ENCODE assay signal across 8 mouse cellular contexts in genomic region chr10:82860181-82860928, GRCm38 (mm10). TPM values are rescaled to one million over a fixed set of nuclear protein-coding genes. Genes with fewer than 3 reads are reported as not detected.
DNase-seq lines count a peak whose midpoint lies in the region; ATAC-seq and TF ChIP-seq lines count a peak whose summit lies in the region.

No protein-coding gene starts in this region.

- no peaks in the 10 kb centered on the region for H3K9me3 ChIP-seq in embryonic facial prominence, embryonic 10.5 days
- no peaks in the 10 kb centered on the region for H3K9me3 ChIP-seq in midbrain, postnatal 0 days (ENCODE audit: low read length)

- H3K27ac ChIP-seq in embryonic facial prominence, embryonic 10.5 days (replicated peaks): peak overlapping the region; percentile 98
- peak overlapping the region; percentile 89 for H3K27ac ChIP-seq in midbrain, postnatal 0 days (ENCODE audit: low read depth, low read length)
- H3K27ac ChIP-seq in spleen, adult 2 months (ENCODE audit: insufficient read depth, low read length): peak overlapping the region; percentile 89

- peak overlapping the region; percentile 77 for H3K4me3 ChIP-seq in embryonic facial prominence, embryonic 10.5 days
- H3K4me3 ChIP-seq in midbrain, postnatal 0 days (ENCODE audit: low read depth, low read length): peak overlapping the region; percentile 67
- H3K4me3 ChIP-seq in spleen, adult 2 months (ENCODE audit: extremely low read depth, insufficient read depth, insufficient read length): peak overlapping the region; percentile 67

- H3K9ac ChIP-seq in midbrain, postnatal 0 days (replicated peaks; ENCODE audit: low read length, poor library complexity, severe bottlenecking): peak overlapping the region; percentile 90

- peaks cover 40% of the 10 kb centered on the region for H3K4me1 ChIP-seq in embryonic facial prominence, embryonic 10.5 days
- H3K4me1 ChIP-seq in midbrain, postnatal 0 days (ENCODE audit: insufficient read depth, low read length): peaks cover 6% of the 10 kb centered on the region; the same call in 1 of the 2 replicates
- peaks cover 4% of the 10 kb centered on the region; the same call in 1 of the 2 replicates for H3K4me1 ChIP-seq in spleen, adult 2 months (ENCODE audit: control insufficient read depth, insufficient read depth, insufficient read length)

- H3K4me2 ChIP-seq in midbrain, postnatal 0 days (ENCODE audit: low read depth, low read length, poor library complexity, severe bottlenecking): peak overlapping the region; percentile 83

- TF ChIP-seq CTCF in midbrain, postnatal 0 days (IDR thresholded peaks at IDR 0.05): 0 out of 2 replicates have a peak, but pooled peaks have one; percentile 12
- TF ChIP-seq CTCF in spleen, adult 2 months (IDR thresholded peaks at IDR 0.05; ENCODE audit: extremely low read depth, insufficient read depth, insufficient read length, insufficient replicate concordance): no peak

- WGBS in embryonic facial prominence, embryonic 10.5 days: under 1% methylated on average over 50 of the region's 50 CpGs
- WGBS in midbrain, postnatal 0 days: under 1% methylated on average over 49 of the region's 50 CpGs
- under 1% methylated on average over 50 of the region's 50 CpGs for WGBS in spleen, adult 2 months

- peak; percentile 66 for ATAC-seq in midbrain, postnatal 0 days (ENCODE audit: low FRiP score)

- peak; percentile 88 for DNase-seq in 416B (ENCODE audit: low read depth)
- peak; percentile 85 for DNase-seq in adrenal gland, postnatal 14 days
- peak; percentile 84 for DNase-seq in embryonic facial prominence, embryonic 10.5 days (ENCODE audit: low spot score)
- DNase-seq in heart, adult 18-20 months: peak; percentile 82 to 83
- DNase-seq in kidney, adult 11 months: peak; percentile 84
- DNase-seq in liver: peak; percentile 85
- DNase-seq in midbrain, postnatal 0 days (ENCODE audit: low spot score): peak; percentile 72
- DNase-seq in spleen, adult 2 months (ENCODE audit: low read depth in 1 of 2, low spot score in 2 of 2): peak; percentile 34 to 70

- no peaks in the 10 kb centered on the region for H3K27me3 ChIP-seq in embryonic facial prominence, embryonic 10.5 days (replicated peaks; ENCODE audit: low read depth, poor library complexity, severe bottlenecking)
- H3K27me3 ChIP-seq in midbrain, postnatal 0 days (ENCODE audit: insufficient read depth, low read length): no peaks in the 10 kb centered on the region
- no peaks in the 10 kb centered on the region for H3K27me3 ChIP-seq in spleen, adult 2 months (ENCODE audit: control insufficient read depth, insufficient read depth, low read length)

- TF ChIP-seq POLR2A in spleen, adult 2 months (IDR thresholded peaks at IDR 0.05; ENCODE audit: low read depth, low read length): no peak; the same call in 1 of the 2 replicates

- H3K36me3 ChIP-seq in embryonic facial prominence, embryonic 10.5 days (replicated peaks): peaks cover 32% of the 10 kb centered on the region
- peaks cover 3% of the 10 kb centered on the region; the same call in 1 of the 2 replicates for H3K36me3 ChIP-seq in midbrain, postnatal 0 days (ENCODE audit: insufficient read depth, low read length)
- H3K36me3 ChIP-seq in spleen, adult 2 months (ENCODE audit: control insufficient read depth, insufficient read depth, low read length): no peaks in the 10 kb centered on the region; the same call in 1 of the 2 replicates

RNA-seq across cellular contexts. Expression of gene Eid3, which starts 6.1 kb away (rescaled TPM):
- total RNA-seq in adrenal gland, postnatal 14 days (2021): 2.3 and 3.0 TPM in 2 replicates
- 0.52 and 0.57 TPM in 2 replicates for polyA plus RNA-seq in embryonic facial prominence, embryonic 10.5 days (2016; fragmentation: Nextera tagmentation; extraction: Ambion mirVana)
- total RNA-seq in heart, adult 18-20 months (2021): under 1 TPM; 0.20 to 0.28 TPM
- total RNA-seq in midbrain, postnatal 0 days (2014; rRNA removed): 1.9 and 2.0 TPM in 2 replicates
- polyA plus RNA-seq in midbrain, postnatal 0 days (2015; fragmentation: Nextera tagmentation; extraction: Ambion mirVana): 0.17 and 0.23 TPM in 2 replicates
- polyA plus RNA-seq in spleen, adult 2 months (2012; rRNA removed): 0.34 TPM in 1 of 2 replicates, not detected in the other

RNA-seq across cellular contexts. Expression of gene Txnrd1, which starts 26.6 kb away (rescaled TPM):
- 106 and 115 TPM in 2 replicates for total RNA-seq in adrenal gland, postnatal 14 days (2021)
- 169 and 177 TPM in 2 replicates for polyA plus RNA-seq in embryonic facial prominence, embryonic 10.5 days (2016; fragmentation: Nextera tagmentation; extraction: Ambion mirVana)
- total RNA-seq in heart, adult 18-20 months (2021): 10 to 100 TPM; 52.4 to 56.4 TPM
- total RNA-seq in midbrain, postnatal 0 days (2014; rRNA removed): 83.2 and 86.4 TPM in 2 replicates
- 56.7 and 61.7 TPM in 2 replicates for polyA plus RNA-seq in midbrain, postnatal 0 days (2015; fragmentation: Nextera tagmentation; extraction: Ambion mirVana)
- 14.8 and 18.7 TPM in 2 replicates for polyA plus RNA-seq in spleen, adult 2 months (2012; rRNA removed)

Comparison
In these comparisons a context has a peak if more than half of its experiments do, and no peak if none do; other contexts are left out.
1. Peak in every context shown above with its lines: DNase-seq, ATAC-seq, H3K4me3 ChIP-seq and H3K27ac ChIP-seq.